Comparison of ENCODE assay signal across 9 mouse cellular contexts in genomic region chr1:119503808-119504207, GRCm38 (mm10). TPM values are rescaled to one million over a fixed set of nuclear protein-coding genes. Genes with fewer than 3 reads are reported as not detected.
A peak's percentile ranks its signal among the peaks of the same experiment; 100 is the strongest.
DNase-seq lines count a peak whose midpoint lies in the region; ATAC-seq and TF ChIP-seq lines count a peak whose summit lies in the region.
"Had no signal": no experiment of that assay in that cellular context is flagged by ENCODE, and none has a peak within 500 bp of the region (broad histone marks: within the 10 kb centered on the region; RNA-seq: fewer than 3 reads in every experiment).

No protein-coding gene starts in this region.

- no peak for DNase-seq in gastrocnemius, adult 2 months
- DNase-seq in gastrocnemius, adult 8-10 months (ENCODE audit: low spot score in 2 of 2): no peak
- DNase-seq in CH12.LX (ENCODE audit: extremely low read depth): peak; percentile 4
- no peak for DNase-seq in liver, postnatal 0 days
- no peak for DNase-seq in ovary, postnatal 10 days (ENCODE audit: low spot score)
- no peak for DNase-seq in layer of hippocampus, postnatal 25 days (ENCODE audit: extremely low spot score in 1 of 2, low spot score in 1 of 2)
- DNase-seq in embryo, embryonic 10 days (ENCODE audit: low spot score): no peak

- in situ Hi-C loops in CH12.LX (cut with MboI; ENCODE audit: low pct_ligation_motif_present, low pct_unique_long_range_greater_than_20kb, low sequenced_read_pairs): no loop called here

- ATAC-seq in forebrain, embryonic 15.5 days (replicated peaks): no peak
- ATAC-seq in liver, postnatal 0 days: no peak

- peak overlapping the region; percentile 91 for H3K27ac ChIP-seq in gastrocnemius, adult 2 months
- H3K27ac ChIP-seq in CH12.LX (ENCODE audit: insufficient read depth, low read depth): no peak overlapping the region
- H3K27ac ChIP-seq in forebrain, embryonic 15.5 days (replicated peaks): no peak overlapping the region
- H3K27ac ChIP-seq in liver, postnatal 0 days (ENCODE audit: low read depth): peak overlapping the region; percentile 95

- peaks cover 0 to 14% of the 10 kb centered on the region in 2 experiments for H3K36me3 ChIP-seq in CH12.LX (replicated peaks in 1 of 2; ENCODE audit: control insufficient read depth in 1 of 2, insufficient read depth in 1 of 2, low read length in 1 of 2)
- H3K36me3 ChIP-seq in forebrain, embryonic 15.5 days: no peaks in the 10 kb centered on the region
- H3K36me3 ChIP-seq in liver, postnatal 0 days (replicated peaks; ENCODE audit: insufficient read depth, low read length): peaks cover 6% of the 10 kb centered on the region; the same call in 1 of the 2 replicates

- H3K9me3 ChIP-seq in CH12.LX (replicated peaks; ENCODE audit: low read length): peaks cover 4% of the 10 kb centered on the region
- no peaks in the 10 kb centered on the region for H3K9me3 ChIP-seq in forebrain, embryonic 15.5 days
- no peaks in the 10 kb centered on the region for H3K9me3 ChIP-seq in liver, postnatal 0 days (ENCODE audit: low read length)

- TF ChIP-seq EP300 in CH12.LX (IDR thresholded peaks at IDR 0.05; ENCODE audit: low read length): no peak
- no peak for TF ChIP-seq EP300 in liver, postnatal 0 days (IDR thresholded peaks at IDR 0.05; ENCODE audit: low read depth)

- peak overlapping the region; percentile 53 for H3K9ac ChIP-seq in CH12.LX (ENCODE audit: insufficient read depth, low read depth)
- H3K9ac ChIP-seq in forebrain, embryonic 15.5 days (replicated peaks): peak overlapping the region; percentile 57; the same call in 1 of the 2 replicates
- peak overlapping the region; percentile 85 for H3K9ac ChIP-seq in liver, postnatal 0 days (replicated peaks)

- peak overlapping the region; percentile 69 for H3K4me2 ChIP-seq in CH12.LX (ENCODE audit: insufficient read depth, low read depth, poor library complexity, severe bottlenecking)
- H3K4me2 ChIP-seq in forebrain, embryonic 15.5 days (replicated peaks): peak overlapping the region; percentile 87
- peak overlapping the region; percentile 65 for H3K4me2 ChIP-seq in liver, postnatal 0 days (ENCODE audit: low read depth, low read length)

- TF ChIP-seq POLR2A in CH12.LX (IDR thresholded peaks at IDR 0.05; ENCODE audit: low read depth, low read length): no peak

- intact Hi-C loops in gastrocnemius, adult 2 months (cut with DNase I): no loop called here

- no peak for TF ChIP-seq RAD21 in CH12.LX (IDR thresholded peaks at IDR 0.05; ENCODE audit: low read depth, low read length)

- H3K27me3 ChIP-seq in CH12.LX (replicated peaks): peaks cover 22% of the 10 kb centered on the region
- no peaks in the 10 kb centered on the region for H3K27me3 ChIP-seq in forebrain, embryonic 15.5 days
- no peaks in the 10 kb centered on the region for H3K27me3 ChIP-seq in liver, postnatal 0 days (ENCODE audit: insufficient read depth, low read length)
- H3K27me3 ChIP-seq: Patski had no signal

- dilution Hi-C loops in CH12.LX (cut with MboI; ENCODE audit: extremely low pct_ligation_motif_present, extremely low pct_unique_long_range_greater_than_20kb, low sequenced_read_pairs): no loop called here

- WGBS in forebrain, embryonic 15.5 days: 24% methylated on average over 5 of the region's 5 CpGs
- WGBS in liver, postnatal 0 days (ENCODE audit: insufficient replicate concordance): 19% methylated on average over 5 of the region's 5 CpGs

- H3K79me2 ChIP-seq in CH12.LX (replicated peaks; ENCODE audit: control insufficient read depth, extremely low read depth, insufficient read depth, poor library complexity, severe bottlenecking): no peaks in the 10 kb centered on the region

- H3K4me1 ChIP-seq in CH12.LX (ENCODE audit: control insufficient read depth in 1 of 2, insufficient read depth in 2 of 2): peaks cover 6 to 25% of the 10 kb centered on the region in 2 experiments; a peak in 3 of 4 replicates
- peaks cover 21% of the 10 kb centered on the region for H3K4me1 ChIP-seq in forebrain, embryonic 15.5 days
- peaks cover 32% of the 10 kb centered on the region for H3K4me1 ChIP-seq in liver, postnatal 0 days (ENCODE audit: insufficient read depth)

- TF ChIP-seq CTCF in gastrocnemius, adult 2 months (IDR thresholded peaks at IDR 0.05): no peak
- TF ChIP-seq CTCF in CH12.LX (conservative IDR thresholded peaks at IDR 0.05 in 1 of 2, IDR thresholded peaks at IDR 0.05 in 1 of 2; ENCODE audit: low read depth in 2 of 2, low read length in 2 of 2): no peak
- TF ChIP-seq CTCF in liver, postnatal 0 days (IDR thresholded peaks at IDR 0.05; ENCODE audit: low read depth): no peak

- H3K4me3 ChIP-seq in gastrocnemius, adult 2 months: peak overlapping the region; percentile 98
- peak overlapping the region; percentile 73 to 77 (median 75) for H3K4me3 ChIP-seq in CH12.LX (replicated peaks in 1 of 3; ENCODE audit: low read depth in 2 of 3, low read length in 2 of 3, poor library complexity in 1 of 3)
- H3K4me3 ChIP-seq in forebrain, embryonic 15.5 days: peak overlapping the region; percentile 55
- peak overlapping the region; percentile 76 for H3K4me3 ChIP-seq in liver, postnatal 0 days (ENCODE audit: low read depth, low read length)

TF ChIP-seq in CH12.LX, 34 proteins besides CTCF, POLR2A, EP300 and RAD21:
- TF ChIP-seq KAT2A (IDR thresholded peaks at IDR 0.05; ENCODE audit: insufficient replicate concordance, low read length): no peak
- no peak for TF ChIP-seq IRF4 (IDR thresholded peaks at IDR 0.05; ENCODE audit: low read depth, low read length)
- TF ChIP-seq TBP (conservative IDR thresholded peaks at IDR 0.05; ENCODE audit: low read depth, low read length): no peak
- no peak for TF ChIP-seq MEF2A (IDR thresholded peaks at IDR 0.05; ENCODE audit: borderline replicate concordance, low read depth, low read length)
- no peak for TF ChIP-seq ZC3H11A (IDR thresholded peaks at IDR 0.05; ENCODE audit: low read depth, low read length)
- TF ChIP-seq ELF1 (IDR thresholded peaks at IDR 0.05; ENCODE audit: low read depth, low read length): no peak
- no peak for TF ChIP-seq PAX5 (IDR thresholded peaks at IDR 0.05; ENCODE audit: low read length)
- no peak for TF ChIP-seq HCFC1 (IDR thresholded peaks at IDR 0.05; ENCODE audit: low read depth, low read length)
- no peak for TF ChIP-seq SIN3A (IDR thresholded peaks at IDR 0.05; ENCODE audit: low read length)
- TF ChIP-seq RCOR1 (conservative IDR thresholded peaks at IDR 0.05; ENCODE audit: low read depth, low read length): no peak
- TF ChIP-seq ZNF384 (IDR thresholded peaks at IDR 0.05; ENCODE audit: low read depth, low read length): no peak
- TF ChIP-seq BHLHE40 (IDR thresholded peaks at IDR 0.05; ENCODE audit: low read depth, low read length): no peak
- TF ChIP-seq CHD1 (IDR thresholded peaks at IDR 0.05; ENCODE audit: low read depth, low read length): no peak
- TF ChIP-seq MAX (IDR thresholded peaks at IDR 0.05; ENCODE audit: low read length): no peak
- no peak for TF ChIP-seq MAZ (IDR thresholded peaks at IDR 0.05; ENCODE audit: low read depth, low read length)

RNA-seq across cellular contexts. Expression of gene Ralb, which starts 0.8 kb away (rescaled TPM):
- 1 to 10 TPM; 6.7 to 7.8 TPM for total RNA-seq in gastrocnemius, adult 2 months (2021)
- 1 to 10 TPM; 6.2 to 9.9 (median 7.0) TPM for total RNA-seq in gastrocnemius, adult 8-10 months (2022)
- total RNA-seq in CH12.LX (2012; rRNA removed) (18.1 and 18.2 TPM in 2 replicates), CH12.LX (2014; rRNA removed) (25.6 and 28.7 TPM in 2 replicates)
- 22.9 and 23.8 TPM in 2 replicates for polyA plus RNA-seq in CH12.LX (2012; ENCODE audit: insufficient read length, low read depth)
- polyA plus RNA-seq in forebrain, embryonic 15.5 days (2015; fragmentation: Nextera tagmentation; extraction: Ambion mirVana): 50.5 and 50.9 TPM in 2 replicates
- 30.9 and 31.8 TPM in 2 replicates for polyA plus RNA-seq in liver, postnatal 0 days (2015; fragmentation: Nextera tagmentation; extraction: Ambion mirVana)
- 10 to 100 TPM; 21.4 to 23.5 TPM for total RNA-seq in layer of hippocampus, postnatal 25 days (2021)

RNA-seq across cellular contexts. Expression of gene Tmem185b, which starts 22.2 kb away (rescaled TPM):
- 1 to 10 TPM; 3.4 to 5.9 TPM for total RNA-seq in gastrocnemius, adult 2 months (2021)
- 1 to 10 TPM; 3.4 to 6.5 (median 4.9) TPM for total RNA-seq in gastrocnemius, adult 8-10 months (2022)
- total RNA-seq in CH12.LX (2012; rRNA removed) (13.8 and 14.9 TPM in 2 replicates), CH12.LX (2014; rRNA removed) (12.9 and 13.4 TPM in 2 replicates)
- polyA plus RNA-seq in CH12.LX (2012; ENCODE audit: insufficient read length, low read depth): 11.7 TPM in 2 replicates
- 18.8 and 21.3 TPM in 2 replicates for polyA plus RNA-seq in forebrain, embryonic 15.5 days (2015; fragmentation: Nextera tagmentation; extraction: Ambion mirVana)
- 11.0 and 12.7 TPM in 2 replicates for polyA plus RNA-seq in liver, postnatal 0 days (2015; fragmentation: Nextera tagmentation; extraction: Ambion mirVana)
- total RNA-seq in layer of hippocampus, postnatal 25 days (2021): 10 to 100 TPM; 15.3 to 15.4 TPM

Comparison
In these comparisons a context has a peak if more than half of its experiments do, and no peak if none do; other contexts are left out.
1. H3K27ac ChIP-seq: peak in gastrocnemius, adult 2 months (single experiment) and liver, postnatal 0 days (single experiment); none in CH12.LX (single experiment) and forebrain, embryonic 15.5 days (single experiment).
2. Peak in every context shown above with its lines, with median percentiles within 50 percentile points of each other: H3K4me3 ChIP-seq, H3K4me2 ChIP-seq and H3K9ac ChIP-seq.